Comparison of ENCODE assay signal across 8 mouse cellular contexts in genomic region chr1:191395871-191396433, GRCm38 (mm10). TPM values are rescaled to one million over a fixed set of nuclear protein-coding genes. Genes with fewer than 3 reads are reported as not detected.
DNase-seq lines count a peak whose midpoint lies in the region; ATAC-seq and TF ChIP-seq lines count a peak whose summit lies in the region.

No protein-coding gene starts in this region.

- no peak for ATAC-seq in kidney, embryonic 15.5 days (replicated peaks; ENCODE audit: low FRiP score)

- TF ChIP-seq CTCF in lung, adult 2 months (IDR thresholded peaks at IDR 0.05; ENCODE audit: insufficient read depth, low read length): no peak

- peak overlapping the region; percentile 84 for H3K4me2 ChIP-seq in kidney, embryonic 15.5 days

- no peaks in the 10 kb centered on the region for H3K27me3 ChIP-seq in heart, embryonic 10.5 days (ENCODE audit: insufficient read depth, poor library complexity, severe bottlenecking)
- H3K27me3 ChIP-seq in kidney, embryonic 15.5 days: no peaks in the 10 kb centered on the region

- H3K9ac ChIP-seq in kidney, embryonic 15.5 days: peak overlapping the region; percentile 86

- H3K4me1 ChIP-seq in heart, embryonic 10.5 days: peaks cover 29% of the 10 kb centered on the region
- peaks cover 21% of the 10 kb centered on the region for H3K4me1 ChIP-seq in kidney, embryonic 15.5 days
- H3K4me1 ChIP-seq in lung, adult 2 months (ENCODE audit: control insufficient read depth, insufficient read depth, low read length): peaks cover 14% of the 10 kb centered on the region

- WGBS in heart, embryonic 10.5 days: 2% methylated on average over 41 of the region's 43 CpGs
- under 1% methylated on average over 43 of the region's 43 CpGs for WGBS in kidney, embryonic 15.5 days
- 1% methylated on average over 43 of the region's 43 CpGs for WGBS in lung, adult 2 months

- peak; percentile 45 for DNase-seq in right cerebral cortex, postnatal 14 days
- DNase-seq in right cerebral cortex, adult 2 months (ENCODE audit: low spot score in 2 of 2): no peak
- peak; percentile 59 for DNase-seq in embryo, embryonic 10 days (ENCODE audit: low spot score)
- no peak for DNase-seq in heart, embryonic 10.5 days (ENCODE audit: low spot score)
- DNase-seq in lung, adult 2 months: peak; percentile 70
- DNase-seq in ovary, postnatal 36 days (ENCODE audit: low spot score): peak; percentile 64
- peak; percentile 70 for DNase-seq in urinary bladder, adult 2 months (ENCODE audit: low spot score)

- H3K4me3 ChIP-seq in heart, embryonic 10.5 days: peak overlapping the region; percentile 94
- peak overlapping the region; percentile 92 for H3K4me3 ChIP-seq in kidney, embryonic 15.5 days (replicated peaks)
- H3K4me3 ChIP-seq in lung, adult 2 months (replicated peaks; ENCODE audit: extremely low read depth, low read depth, low read length): peak overlapping the region; percentile 87

- H3K36me3 ChIP-seq in heart, embryonic 10.5 days: no peaks in the 10 kb centered on the region
- H3K36me3 ChIP-seq in kidney, embryonic 15.5 days: no peaks in the 10 kb centered on the region

- H3K9me3 ChIP-seq in heart, embryonic 10.5 days: no peaks in the 10 kb centered on the region
- no peaks in the 10 kb centered on the region for H3K9me3 ChIP-seq in kidney, embryonic 15.5 days (replicated peaks)

- peak overlapping the region; percentile 97 for H3K27ac ChIP-seq in heart, embryonic 10.5 days
- peak overlapping the region; percentile 98 for H3K27ac ChIP-seq in kidney, embryonic 15.5 days

- TF ChIP-seq POLR2A in lung, adult 2 months (IDR thresholded peaks at IDR 0.05; ENCODE audit: borderline replicate concordance, extremely low read depth, low read depth, low read length): no peak

RNA-seq across cellular contexts. Expression of gene Ppp2r5a, which starts 7.1 kb away (rescaled TPM):
- 21.8 and 27.6 TPM in 2 replicates for polyA plus RNA-seq in heart, embryonic 10.5 days (2016; fragmentation: Nextera tagmentation; extraction: Ambion mirVana)
- 17.7 and 17.8 TPM in 2 replicates for polyA plus RNA-seq in kidney, embryonic 15.5 days (2015; fragmentation: Nextera tagmentation; extraction: Ambion mirVana)
- 91.0 and 94.6 TPM in 2 replicates for polyA plus RNA-seq in lung, adult 2 months (2012; rRNA removed)
- polyA plus RNA-seq in urinary bladder, adult 2 months (2012; rRNA removed): 71.1 and 76.4 TPM in 2 replicates

Comparison
In these comparisons a context has a peak if more than half of its experiments do, and no peak if none do; other contexts are left out.
1. DNase-seq: peak in right cerebral cortex, postnatal 14 days (single experiment), embryo, embryonic 10 days (single experiment), lung, adult 2 months (single experiment), ovary, postnatal 36 days (single experiment) and urinary bladder, adult 2 months (single experiment); none in right cerebral cortex, adult 2 months (0 of 2) and heart, embryonic 10.5 days (single experiment).
2. Peak in every context shown above with its lines, with median percentiles within 50 percentile points of each other: H3K4me3 ChIP-seq.